Mouse (Mus musculus) C2C12 (cell line): ENCODE measurements around the gene Tex101.

Experiments used
- CTCF ChIP-seq: IDR thresholded peaks from one replicate; pipeline ENCODE4 v1.5.1; 2011; ENCODE audit not compliant: control insufficient read depth, insufficient read depth, insufficient read length
- MYOD1 ChIP-seq: IDR thresholded peaks from one replicate; pipeline ENCODE4 v1.6.1; 2011; ENCODE audit warnings: low read depth; ENCODE audit not compliant: control insufficient read depth, insufficient read length
- MYOG ChIP-seq: IDR thresholded peaks from one replicate; pipeline ENCODE4 v1.6.1; 2011; ENCODE audit not compliant: control insufficient read depth, insufficient read length; ENCODE audit errors: extremely low read depth

GRCm38 (mm10) chr7:24622967-24623366, 53.5 kb downstream of the Tex101 start:
- TF ChIP-seq CTCF = no peak
- TF ChIP-seq MYOG = no peak
- TF ChIP-seq MYOD1 = no peak
